In genomic region chr12:16996886-16997462, GRCm38 (mm10) we compare ENCODE assay signal across 20 mouse cellular contexts. TPM values are rescaled to one million over a fixed set of nuclear protein-coding genes. Genes with fewer than 3 reads are reported as not detected.
A peak's percentile ranks its signal among the peaks of the same experiment; 100 is the strongest.
DNase-seq lines count a peak whose midpoint lies in the region; ATAC-seq lines count a peak whose summit lies in the region.
"Had no signal": no experiment of that assay in that cellular context is flagged by ENCODE, and none has a peak within 500 bp of the region (broad histone marks: within the 10 kb centered on the region; RNA-seq: fewer than 3 reads in every experiment).

No protein-coding gene starts in this region.

- peak; percentile 18; the same call in 1 of the 2 replicates for ATAC-seq in neutrophil, adult 5-6 weeks (ENCODE audit: extremely low read depth, insufficient number of reproducible peaks, low FRiP score, poor library complexity, severe bottlenecking)
- no peak for ATAC-seq in monocyte, adult 5-6 weeks (replicated peaks; ENCODE audit: insufficient number of reproducible peaks, low FRiP score, low TSS enrichment, poor library complexity, severe bottlenecking)
- ATAC-seq: forebrain, embryonic 15.5 days; liver, embryonic 12.5 days had no signal

- peak; percentile 84 for DNase-seq in heart, adult 11 months
- no peak for DNase-seq in heart, postnatal 10 days
- peak; percentile 32 for DNase-seq in right cerebral cortex, postnatal 25 days
- no peak for DNase-seq in right cerebral cortex, postnatal 4 days
- peak; percentile 44 to 48 for DNase-seq in B cell, adult 2 months
- DNase-seq in adrenal gland, postnatal 36 days: no peak
- DNase-seq: adrenal gland, postnatal 25 days; cerebellum, adult 11-12 months; cerebellum, postnatal 10 days; gastrocnemius, postnatal 36 days; heart, postnatal 36 days; kidney, adult 11 months; lung, embryonic 14.5 days; right cerebral cortex, postnatal 14 days; thymus, adult 2 months had no signal

- intact Hi-C loops in heart, postnatal 10 days (cut with DNase I): loop anchor here (5.0 kb wide), 1 partner anchor 965 kb away; no protein-coding TSS in a partner anchor

RNA-seq across cellular contexts. Expression of gene Pqlc3, which starts 3.2 kb away (rescaled TPM):
- total RNA-seq in heart, postnatal 10 days (2021): 1 to 10 TPM; 2.4 to 3.0 TPM
- 52.5 and 57.1 TPM in 2 replicates for total RNA-seq in neutrophil, adult 5-6 weeks (2017)
- 10 to 100 TPM in 1 of 2 experiments, 1 to 10 TPM in 1; 5.1 to 11.1 TPM for total RNA-seq in adrenal gland, postnatal 36 days (2021)
- total RNA-seq in monocyte, adult 5-6 weeks (2017): 48.6 to 53.1 TPM (median 52.5 TPM) in 3 replicates

RNA-seq across cellular contexts. Expression of gene 2410004P03Rik, which starts 14.6 kb away (rescaled TPM):
- total RNA-seq in heart, postnatal 10 days (2021): under 1 TPM in 1 of 2 experiments, not detected in 1; 0.12 TPM
- total RNA-seq in neutrophil, adult 5-6 weeks (2017): 0.23 and 1.6 TPM in 2 replicates
- not detected for total RNA-seq in adrenal gland, postnatal 36 days (2021)
- not detected in 3 replicates for total RNA-seq in monocyte, adult 5-6 weeks (2017)
- total RNA-seq: adrenal gland, postnatal 25 days; gastrocnemius, postnatal 36 days; heart, adult 8-10 months had no signal

Comparison
In these comparisons a context has a peak if more than half of its experiments do, and no peak if none do; other contexts are left out.
1. DNase-seq: peak in heart, adult 11 months (single experiment), right cerebral cortex, postnatal 25 days (single experiment) and B cell, adult 2 months (2 of 2); none in heart, postnatal 10 days (0 of 2), right cerebral cortex, postnatal 4 days (single experiment) and adrenal gland, postnatal 36 days (0 of 2).